Mouse (Mus musculus) gastrocnemius, postnatal 25 days (tissue): ENCODE measurements at regions not wholly inside any gene's neighbourhood (a gene's known extent, or its start where the extent isn't known, plus 50 kb on each side); places are given as distances from the start of the nearest gene placed in this dataset.

Source experiments
- DNase-seq: peaks from one replicate; pipeline ENCODE4 v3.0.0; 2022

DNA sequence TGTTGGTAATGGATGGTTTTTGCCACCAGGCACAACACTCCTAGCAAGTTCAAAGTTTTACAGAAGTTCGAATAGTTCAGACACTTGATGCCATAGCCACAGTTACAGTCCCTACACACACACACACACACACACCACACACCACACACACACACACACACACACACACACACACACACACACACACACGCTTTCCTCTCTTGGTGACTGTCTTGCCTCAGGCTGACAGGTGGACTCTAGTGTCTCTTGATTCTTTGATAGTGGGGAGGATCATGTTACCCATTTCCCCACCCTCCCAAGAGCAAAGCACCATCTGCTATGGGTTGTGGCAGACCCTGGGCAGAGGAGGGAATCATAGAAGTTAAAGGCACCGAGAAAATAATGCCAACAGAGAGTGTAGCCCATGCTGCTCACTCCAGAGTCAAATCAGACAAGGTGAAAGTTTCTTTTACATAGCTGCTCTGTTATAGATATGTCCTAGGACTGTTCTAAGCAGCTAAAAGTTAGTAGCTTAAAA is 75.9 kb downstream of the Klhl25 start:
- DNase-seq, result no peak

DNA sequence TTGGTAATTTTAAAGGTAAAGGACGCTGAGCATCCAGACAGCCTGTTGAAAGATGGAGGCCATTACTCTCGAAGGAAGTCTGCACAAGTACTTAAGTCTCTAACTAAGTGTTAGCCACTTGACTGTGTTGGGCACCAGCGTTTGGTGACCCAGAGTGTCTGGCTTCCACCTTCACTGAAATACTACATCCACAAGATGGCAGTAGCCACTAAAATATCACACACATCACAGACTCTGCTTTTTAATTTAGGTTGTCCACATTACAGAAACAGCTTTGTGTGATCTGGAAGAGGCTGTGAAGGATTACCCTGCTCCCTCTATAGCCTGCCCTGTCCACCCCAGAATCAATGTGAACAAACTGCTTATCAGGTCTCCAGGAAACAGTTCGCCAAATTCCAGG is 79.4 kb downstream of the Klhl25 start:
- no peak for DNase-seq

DNA sequence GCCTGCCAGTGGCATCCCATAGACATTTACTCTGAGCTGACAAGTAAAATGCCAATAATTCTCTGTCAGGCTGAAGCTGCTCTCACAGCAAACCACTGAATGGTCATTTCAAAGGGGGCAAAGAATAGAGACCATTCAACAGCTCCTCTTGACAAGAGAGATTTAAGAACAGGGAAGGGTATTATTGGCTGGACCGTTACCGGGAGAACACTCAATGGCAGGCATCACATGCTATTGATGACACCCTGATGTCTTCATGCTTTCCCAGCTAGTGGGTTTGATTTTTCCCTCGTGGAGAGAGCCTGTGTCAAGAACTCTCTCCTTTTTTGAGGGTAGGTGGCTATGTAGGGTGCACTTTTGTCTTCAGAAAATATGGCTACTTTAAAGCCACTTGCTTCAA is 95.7 kb downstream of the Klhl25 start:
- DNase-seq, result no peak

DNA sequence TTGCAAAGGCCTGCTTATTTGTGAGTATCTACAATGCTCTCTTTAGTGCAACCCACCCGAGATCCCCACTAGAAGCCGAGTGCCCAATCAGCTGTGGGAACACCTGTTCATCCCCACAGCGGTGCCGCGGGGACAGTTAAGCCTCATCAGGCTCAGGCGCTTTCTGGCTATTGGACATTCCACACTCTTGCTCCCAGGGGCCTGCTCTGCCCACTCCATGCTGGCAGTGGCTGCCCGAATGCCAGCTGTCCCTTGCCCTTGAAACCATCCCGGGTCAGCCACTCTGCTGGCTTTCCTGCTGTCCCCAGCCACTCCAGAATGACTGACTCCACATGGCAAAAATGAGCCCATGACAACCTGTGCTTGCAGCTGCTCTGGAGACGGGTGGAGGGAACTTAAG is 107.6 kb downstream of the Klhl25 start:
- DNase-seq, result peak; percentile 71

DNA sequence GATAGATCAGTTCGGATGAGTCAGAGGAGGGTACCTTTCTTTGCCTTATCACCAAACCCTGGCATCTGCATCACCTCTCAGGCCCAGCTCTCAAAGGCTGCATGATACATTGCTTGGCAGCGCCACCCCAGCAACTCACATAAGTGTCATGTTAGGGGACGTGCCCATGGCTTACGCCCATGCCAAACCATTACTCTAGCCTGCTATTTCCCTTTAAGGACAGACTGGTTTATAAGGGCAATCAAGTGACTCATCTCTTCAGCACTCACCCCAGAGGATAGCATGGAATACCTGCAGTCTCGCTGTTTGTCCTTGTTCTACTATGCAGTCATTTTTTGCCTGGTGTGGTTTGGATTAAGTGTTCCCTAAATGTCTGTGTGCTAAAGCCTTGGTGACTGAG is 109.3 kb downstream of the Klhl25 start:
- peak; percentile 7 for DNase-seq

DNA sequence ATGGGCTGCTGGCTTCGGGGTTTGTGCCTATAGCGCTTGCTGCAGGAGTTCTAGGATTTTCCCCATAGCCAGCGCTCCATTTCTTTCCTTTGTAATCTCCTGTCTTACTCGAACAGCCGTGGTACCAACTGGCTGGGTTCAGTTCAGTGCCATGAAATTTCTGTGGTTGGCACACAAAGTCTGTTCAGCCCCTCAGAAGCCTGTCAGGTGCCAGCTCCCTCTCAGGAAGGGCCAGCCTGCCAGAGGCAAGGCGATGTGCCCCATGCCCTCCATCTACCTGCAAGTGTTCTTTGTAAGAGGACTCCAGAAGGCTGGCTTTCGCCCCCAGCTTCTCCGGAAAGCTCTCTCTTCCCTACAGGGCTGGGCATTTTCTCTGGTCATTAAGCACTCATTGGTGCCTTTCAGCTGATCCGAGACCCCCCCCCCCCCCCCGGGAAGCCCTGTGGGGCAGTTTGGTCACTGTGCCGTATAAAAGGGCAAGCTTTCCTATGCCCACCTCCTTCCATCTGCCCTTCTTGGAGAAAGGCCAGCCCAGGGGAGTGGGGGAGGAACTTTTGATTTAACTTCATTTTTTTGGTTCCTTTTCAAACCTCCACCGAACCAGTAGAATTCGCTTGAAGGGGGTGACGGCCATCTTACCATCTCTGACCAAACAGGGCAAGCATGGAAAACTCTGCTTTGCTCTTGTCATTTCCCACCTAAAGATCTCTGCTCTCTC is 112.0 kb downstream of the Klhl25 start:
- no peak for DNase-seq

DNA sequence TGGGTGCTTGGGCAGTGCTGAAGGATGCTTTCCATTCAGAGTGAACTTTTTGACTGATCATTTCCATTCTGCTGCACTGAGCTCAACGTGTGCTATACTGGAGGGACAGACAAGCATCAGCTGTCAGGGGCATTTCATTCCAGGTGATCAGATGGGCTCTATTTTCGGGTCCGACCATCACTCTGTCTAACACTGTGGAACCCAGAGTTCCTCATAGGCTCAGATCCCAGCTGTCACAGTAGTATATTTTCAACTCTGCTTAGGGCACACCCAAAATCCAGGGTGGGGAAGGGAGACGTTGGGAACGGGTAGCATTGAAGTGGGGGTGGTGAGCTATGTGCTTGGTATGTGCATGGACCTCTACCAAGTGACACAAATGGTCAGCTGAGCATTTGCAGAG is 120.1 kb downstream of the Klhl25 start:
- DNase-seq, result no peak

DNA sequence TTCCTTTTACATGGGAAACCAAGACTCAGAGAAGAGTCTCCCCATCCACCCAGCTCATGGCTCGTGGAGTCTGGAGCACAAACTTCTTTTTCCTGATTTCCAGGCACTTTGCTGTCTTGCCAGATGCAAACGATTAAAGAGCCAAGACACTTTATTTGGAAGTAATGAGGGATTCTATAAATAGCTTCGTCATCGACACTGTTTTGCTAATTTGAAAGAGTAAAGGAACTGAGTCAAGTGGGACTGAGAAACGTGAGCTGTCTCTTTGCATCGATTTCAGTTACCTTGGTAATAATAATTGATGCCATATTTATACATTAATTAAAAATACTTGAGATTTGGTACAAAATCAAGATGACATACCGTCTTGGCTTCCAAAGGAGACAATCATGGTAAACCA is 122.8 kb downstream of the Klhl25 start:
- no peak for DNase-seq

DNA sequence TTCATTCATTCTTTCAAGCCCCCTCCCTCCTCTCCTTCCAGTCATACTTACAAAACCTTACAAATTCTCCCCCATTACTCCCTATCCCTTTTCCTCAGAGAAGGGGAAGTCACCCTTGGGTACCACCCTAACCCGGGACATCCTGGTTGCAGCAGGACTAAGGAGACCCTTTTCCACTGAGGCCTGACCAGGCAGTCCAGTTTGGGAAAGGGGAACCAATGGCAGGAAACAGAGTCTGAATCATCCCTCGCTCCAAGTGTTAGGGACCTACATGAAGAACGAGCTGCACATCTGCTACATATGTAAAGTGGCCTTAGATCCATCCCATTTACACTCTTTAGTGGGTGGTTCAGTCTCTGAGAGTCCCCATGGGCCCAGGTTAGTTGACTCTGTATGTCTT is 123.6 kb downstream of the Klhl25 start:
- DNase-seq, result no peak

DNA sequence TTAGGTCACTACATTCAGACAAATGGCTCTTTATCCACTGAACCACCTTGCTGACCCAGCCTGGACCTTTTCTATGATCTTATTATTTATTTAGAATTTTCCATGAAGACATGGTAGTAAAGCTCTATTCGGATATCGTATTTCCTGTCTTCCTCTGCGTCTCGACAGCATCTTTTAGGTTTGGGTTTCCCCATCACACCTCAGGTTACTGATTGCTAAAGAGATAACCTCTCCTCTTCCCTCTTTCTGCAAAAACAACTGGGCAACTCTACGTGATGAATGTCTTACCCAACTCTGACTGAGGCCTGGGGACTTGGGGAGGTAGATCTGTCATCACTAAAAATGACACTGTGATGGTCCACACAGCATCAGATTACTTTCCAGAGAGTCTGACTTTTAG is 133.4 kb downstream of the Klhl25 start:
- DNase-seq, result no peak

DNA sequence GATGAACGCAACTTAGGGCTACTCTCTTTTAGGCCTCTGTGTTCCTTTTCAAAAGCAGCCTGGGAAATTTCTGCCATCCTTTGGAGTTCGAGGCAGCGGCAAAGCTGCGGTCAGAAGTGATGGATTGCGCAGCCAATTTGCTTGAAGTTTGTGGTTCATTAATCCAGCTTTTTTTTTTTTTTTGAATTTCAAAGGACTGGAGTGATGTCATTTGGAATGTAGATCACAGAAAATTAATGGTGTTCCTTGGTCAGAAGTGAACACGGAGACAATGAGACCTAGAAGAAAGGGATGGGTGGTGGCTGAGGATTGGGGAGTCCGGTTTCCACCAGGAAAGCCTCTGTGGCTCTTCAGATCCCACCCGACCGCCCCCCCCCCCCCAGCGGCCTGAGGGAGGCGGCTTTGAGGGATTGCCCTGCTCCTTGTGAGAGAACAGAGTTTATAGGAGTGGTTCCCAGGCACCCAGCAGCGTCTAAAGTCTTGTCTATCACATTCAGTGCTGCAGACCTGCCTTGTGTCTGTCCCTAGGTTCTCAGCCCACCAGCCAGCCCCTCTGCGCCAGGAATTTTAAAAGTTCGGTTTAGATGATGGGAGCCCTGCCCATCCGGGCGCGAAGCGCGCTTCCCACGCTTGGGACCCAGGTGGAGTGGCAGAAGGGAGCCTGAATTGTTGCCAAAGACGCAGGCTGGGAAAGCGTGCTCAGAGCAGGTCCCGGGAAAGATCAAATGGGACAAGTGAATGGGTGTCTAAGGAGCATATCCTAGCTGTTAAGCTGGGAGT is 135.1 kb downstream of the Klhl25 start:
- DNase-seq, result no peak

DNA sequence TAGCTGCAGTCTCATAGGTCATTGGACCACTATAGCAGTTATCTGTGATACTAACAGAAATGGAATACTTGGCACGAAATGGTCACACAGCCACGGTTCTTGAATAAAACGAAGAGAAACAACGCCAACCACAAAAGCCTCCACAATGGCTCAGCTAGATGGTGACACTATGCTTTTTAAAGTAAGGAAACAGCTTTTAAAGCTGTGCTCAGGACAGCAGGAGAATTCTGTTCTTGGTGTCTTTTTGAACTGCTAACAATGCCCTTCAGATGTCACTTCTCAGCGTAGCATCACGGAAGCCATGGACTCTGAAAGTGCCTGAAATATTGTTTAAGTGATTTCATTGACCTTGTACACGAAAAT is 135.7 kb downstream of the Klhl25 start:
- DNase-seq, result no peak

DNA sequence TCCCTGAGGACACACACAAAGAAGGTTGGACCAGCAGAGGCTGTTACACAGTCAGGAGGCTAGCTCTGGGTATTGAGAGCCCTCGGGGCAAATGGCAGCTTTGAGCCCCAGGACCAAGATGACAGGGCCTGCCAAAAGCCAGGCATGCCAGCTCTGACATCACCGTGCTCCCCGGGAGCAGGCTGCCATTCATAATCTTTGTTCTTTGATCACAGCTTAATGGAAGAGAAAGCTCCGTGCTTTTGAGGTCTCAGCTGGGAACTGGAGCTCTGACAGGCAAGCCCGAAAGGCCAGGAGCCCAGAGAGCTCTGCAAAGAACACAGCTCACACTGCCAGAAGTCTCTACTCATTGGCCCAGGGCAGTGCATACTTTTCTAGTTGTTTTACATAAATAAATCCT is 150.7 kb downstream of the Klhl25 start:
- no peak for DNase-seq

DNA sequence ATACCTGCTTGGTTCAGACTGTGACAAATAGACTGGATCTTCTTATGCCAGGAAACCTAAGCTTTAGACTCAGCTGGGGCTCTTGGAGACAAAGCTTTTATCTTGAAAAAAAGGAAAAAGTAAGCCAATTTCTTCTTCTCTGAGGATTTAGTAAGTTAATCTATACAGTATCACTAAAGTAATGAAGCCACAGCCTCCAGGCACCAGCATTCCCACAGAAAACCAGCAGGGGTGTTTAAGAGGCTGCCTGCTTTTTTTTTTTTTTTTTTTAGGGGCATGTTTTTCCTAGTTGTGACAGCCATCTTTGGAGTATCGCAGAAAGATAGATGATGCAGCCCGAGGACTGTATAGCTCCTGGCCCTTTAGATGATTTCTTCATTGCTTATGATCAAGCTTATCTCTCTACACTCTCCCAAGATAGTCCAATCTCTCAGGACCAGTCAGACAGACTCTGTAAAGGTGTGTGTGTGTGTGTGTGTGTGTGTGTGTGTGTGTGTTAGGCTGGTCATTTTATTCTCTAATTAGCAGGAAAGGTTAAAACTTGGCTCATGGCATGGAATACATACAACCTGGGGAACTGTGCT is 151.3 kb downstream of the Klhl25 start:
- DNase-seq, result no peak

DNA sequence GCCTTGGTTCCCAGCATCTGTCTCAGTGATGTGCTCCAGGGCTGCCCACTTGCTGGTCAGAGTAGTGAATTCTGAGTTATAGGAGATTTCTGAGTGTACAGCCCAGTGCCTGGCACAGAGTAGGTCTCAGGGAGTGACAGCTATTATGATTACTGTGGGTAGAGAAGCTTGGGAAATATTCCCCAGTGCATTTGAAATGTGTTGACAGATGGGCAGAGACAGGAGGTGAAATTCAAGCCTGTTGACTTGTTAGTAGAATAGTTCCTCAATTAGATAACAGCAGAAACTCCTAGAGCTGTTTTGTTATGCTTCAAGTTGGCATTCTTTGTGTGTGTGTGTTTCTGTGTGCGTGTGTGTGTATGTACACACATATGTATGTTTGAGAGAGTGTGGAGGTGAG is 152.9 kb downstream of the Klhl25 start:
- DNase-seq, result no peak

DNA sequence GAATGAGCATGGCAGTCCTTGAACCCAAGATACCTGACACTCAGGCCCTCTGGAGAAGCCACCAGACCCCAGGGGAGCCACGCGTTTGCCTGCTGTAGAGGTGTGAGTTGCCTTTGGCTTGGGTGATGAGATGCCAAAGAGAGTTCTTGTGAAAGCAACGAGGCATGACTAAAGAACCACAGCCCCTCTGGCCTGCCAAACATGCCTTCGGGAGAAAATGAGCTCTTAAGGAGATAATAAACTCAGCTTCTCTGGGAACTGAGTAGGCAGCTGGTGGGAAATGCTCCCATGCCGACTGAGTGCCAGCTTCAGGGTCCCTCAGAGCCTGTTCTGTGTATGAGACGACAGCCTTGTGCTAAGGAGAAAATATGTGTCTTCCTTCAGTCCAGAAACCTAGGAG is 160.1 kb downstream of the Klhl25 start:
- DNase-seq, result no peak

DNA sequence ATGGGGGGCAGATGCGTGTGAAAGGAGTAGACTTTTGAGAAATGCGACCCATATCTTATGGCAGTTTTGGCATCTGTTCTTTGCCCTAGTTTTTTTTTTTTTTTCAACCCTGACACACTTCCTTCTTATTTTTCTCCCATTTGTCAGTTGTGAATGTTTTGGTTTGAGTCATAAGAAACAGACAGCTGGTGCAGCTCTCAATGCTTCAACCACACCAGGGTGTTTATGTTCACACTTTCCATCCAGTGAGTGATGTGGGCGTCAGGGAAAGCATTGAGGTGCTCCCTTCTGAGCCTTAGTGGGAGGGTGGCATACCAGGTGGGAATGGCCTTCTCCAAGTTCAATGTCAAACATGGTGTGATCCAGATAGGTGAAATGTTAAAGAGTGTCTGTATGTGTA is 181.9 kb upstream of the Agbl1 start:
- no peak for DNase-seq

DNA sequence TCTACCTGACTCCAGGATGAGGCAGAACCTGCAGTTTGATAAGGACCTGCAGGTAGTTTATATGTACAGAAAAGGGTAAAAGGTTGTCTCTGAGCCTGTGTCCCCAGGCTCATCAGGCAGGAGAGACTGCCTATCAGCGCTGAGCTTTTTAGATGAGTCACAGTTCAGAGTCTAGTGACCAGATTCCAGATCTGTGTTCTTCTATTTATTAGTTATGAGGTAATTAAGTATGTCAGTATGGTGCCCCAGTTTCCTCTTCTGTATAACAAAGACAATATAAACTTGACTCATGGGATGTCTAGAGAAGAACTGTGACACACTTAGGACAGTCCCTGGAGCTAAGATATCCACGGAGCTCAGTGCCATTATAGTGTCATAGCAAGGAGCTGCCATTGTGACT is 180.3 kb upstream of the Agbl1 start:
- no peak for DNase-seq

DNA sequence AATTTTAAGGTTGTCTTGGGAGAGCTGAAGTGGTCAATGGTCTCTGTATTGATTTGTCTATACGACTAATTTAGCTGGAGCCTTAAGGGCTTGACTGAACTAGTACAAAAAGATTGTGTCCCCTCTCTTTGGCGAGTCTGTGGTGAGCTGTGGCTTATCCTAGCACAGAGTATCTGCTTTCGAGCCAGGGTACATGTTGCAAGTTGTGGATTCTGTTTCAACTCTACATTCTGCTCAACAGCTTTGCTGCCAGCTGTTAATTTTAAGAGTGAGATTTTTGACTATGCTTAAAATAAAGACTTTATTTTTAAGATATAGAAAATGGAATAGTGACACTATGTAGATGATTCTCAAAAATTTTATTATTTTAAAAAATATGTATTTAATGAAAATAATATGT is 175.8 kb upstream of the Agbl1 start:
- DNase-seq, result no peak

DNA sequence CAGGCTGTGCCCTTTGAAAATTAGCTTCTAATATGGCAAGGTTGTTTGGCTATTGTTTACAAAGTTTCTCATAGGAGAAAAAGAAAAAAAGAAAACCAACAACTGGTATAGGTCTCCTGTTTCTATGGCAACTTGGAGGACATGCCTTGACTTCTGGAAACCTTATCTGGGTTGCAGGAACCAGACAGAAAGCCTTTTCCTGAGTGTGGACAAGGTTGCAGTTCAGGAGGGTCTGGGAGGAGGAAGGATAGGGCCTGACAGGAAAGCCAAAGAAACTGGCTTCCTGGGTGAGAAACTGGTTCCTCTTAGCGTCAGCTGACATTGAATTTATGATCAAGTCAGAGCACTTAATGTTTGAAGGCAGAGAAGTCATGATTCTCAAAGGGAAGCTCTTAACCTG is 130.5 kb upstream of the Agbl1 start:
- DNase-seq, result no peak

DNA sequence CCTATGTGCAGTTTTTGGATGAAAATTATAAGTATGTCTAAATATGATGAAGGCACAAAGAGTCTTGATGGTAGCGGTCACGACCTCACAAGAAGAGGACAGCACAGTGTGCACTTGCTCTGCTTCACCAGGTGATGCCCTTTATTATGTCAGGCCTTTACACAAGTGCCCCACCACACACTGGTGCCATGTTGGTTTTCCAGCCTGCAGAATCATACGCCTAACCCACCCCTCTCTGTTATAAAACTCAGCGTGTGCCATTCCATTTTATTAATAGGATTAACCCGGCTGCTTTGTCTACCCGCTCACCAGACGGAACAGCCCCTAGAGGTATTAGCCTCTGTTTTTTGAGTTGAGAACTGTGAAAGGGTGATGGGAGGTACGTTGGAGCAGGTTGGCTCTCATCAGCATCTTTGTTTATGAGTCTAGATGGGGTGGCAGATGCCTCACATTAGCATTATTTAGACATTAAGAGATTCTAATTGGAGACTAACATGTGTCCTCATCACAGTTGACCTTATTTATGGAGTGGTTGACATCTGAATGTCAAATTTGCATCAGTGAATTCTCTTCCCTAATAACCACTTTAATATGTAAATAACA is 108.3 kb upstream of the Agbl1 start:
- no peak for DNase-seq

DNA sequence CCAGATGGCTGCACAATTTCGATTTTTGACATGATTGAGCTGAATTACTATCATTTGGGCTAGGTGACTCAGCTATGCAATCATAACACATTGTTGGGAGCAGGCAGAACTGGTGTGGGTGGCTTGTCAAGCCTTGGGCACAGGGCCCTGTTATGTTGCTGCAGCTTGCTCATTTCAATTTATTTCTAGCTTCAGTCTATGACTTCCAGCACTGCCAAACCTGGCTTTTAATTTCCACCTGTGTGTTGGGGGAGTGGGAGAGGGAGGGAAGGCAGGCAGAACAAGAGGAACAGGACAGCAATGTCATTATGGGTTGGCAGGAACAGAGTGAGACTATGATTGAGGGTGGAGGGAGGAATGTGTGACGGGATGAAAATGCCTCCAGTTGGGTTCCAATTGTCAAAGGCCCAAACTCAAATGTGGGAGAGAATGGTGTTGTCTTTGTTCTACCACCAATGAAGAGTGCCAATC is 102.0 kb upstream of the Agbl1 start:
- DNase-seq, result no peak

DNA sequence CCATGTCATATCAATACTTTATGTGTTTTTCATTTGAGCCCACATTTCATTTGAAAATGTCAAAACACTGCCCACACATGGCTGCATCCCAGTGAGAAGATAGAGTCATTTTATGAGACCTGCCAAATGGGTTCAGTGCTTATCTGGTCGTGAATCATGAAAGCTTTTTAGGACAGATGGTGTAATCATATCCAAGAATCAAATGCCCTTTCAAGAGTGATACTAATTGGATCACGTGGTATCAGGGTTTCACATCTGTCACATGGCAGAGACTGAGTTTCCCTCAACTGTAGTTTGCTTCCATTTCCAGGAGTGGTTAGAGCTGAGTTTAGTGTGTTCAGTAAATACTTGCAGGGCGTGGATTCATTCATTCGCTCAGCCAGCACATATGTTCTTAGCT is 87.2 kb upstream of the Agbl1 start:
- DNase-seq, result no peak
